Mouse (Mus musculus): ENCODE results near the gene Fam53b.

GRCm38 (mm10) chr7:132841287-132841686 lies 27.6 kb upstream of the Fam53b start:
- TF ChIP-seq CTCF (IDR thresholded peaks at IDR 0.05; ENCODE audit: extremely low read depth, insufficient read depth, low read length) (no peak), POLR2A (IDR thresholded peaks at IDR 0.05; ENCODE audit: extremely low read depth, insufficient read depth, low read length) (no peak)
